Mouse (Mus musculus) embryonic facial prominence, embryonic 10.5 days (tissue): Measurements from ENCODE around the gene Obscn. TPM values are rescaled to one million over a fixed set of nuclear protein-coding genes. Genes with fewer than 3 reads are reported as not detected.

Source experiments
- DNase-seq: peaks from one replicate; pipeline ENCODE4 v3.0.0-alpha.2; 2017; ENCODE audit warnings: low spot score
- H3K27ac ChIP-seq: fragments of 300-500 bp; sonication (generic); replicated peaks from 2 replicates; pipeline ENCODE4 v1.5.1; 2016; ENCODE audit warnings: mild to moderate bottlenecking
- H3K27me3 ChIP-seq: fragments of 300-500 bp; sonication (generic); replicated peaks from 2 replicates; pipeline ENCODE4 v1.6.1; 2016; ENCODE audit warnings: low read depth, mild to moderate bottlenecking; ENCODE audit not compliant: poor library complexity, severe bottlenecking
- H3K36me3 ChIP-seq: fragments of 300-500 bp; sonication (generic); replicated peaks from 2 replicates; pipeline ENCODE4 v1.6.1; 2016; ENCODE audit warnings: mild to moderate bottlenecking, moderate library complexity
- H3K4me1 ChIP-seq: fragments of 300-500 bp; sonication (generic); 2 replicates; pipeline ENCODE4 v1.6.1; 2016
- H3K4me3 ChIP-seq: fragments of 300-500 bp; sonication (generic); 2 replicates; pipeline ENCODE4 v1.5.1; 2016; ENCODE audit warnings: mild to moderate bottlenecking, moderate library complexity
- H3K9me3 ChIP-seq: fragments of 300-500 bp; sonication (generic); 2 replicates; pipeline ENCODE4 v1.6.1; 2016; ENCODE audit warnings: mild to moderate bottlenecking
- WGBS: fragments of 180-500 bp; shearing (Covaris S2); methylation state at CpG from one replicate; pipeline ENCODE4 v1.1.7; 2016; 5-methylcytosine and 5-hydroxymethylcytosine counted together
- polyA plus RNA-seq: library from polyadenylated mRNA; unstranded; fragments of >200 nt; fragmentation: Nextera tagmentation; extraction: Ambion mirVana; gene quantifications from 2 replicates; pipeline ENCODE4 v1.2.1, GENCODE M21; 2016

Gene Obscn
- polyA plus RNA-seq, 1 experiment from 2014 or later: 0.05 TPM

DNA sequence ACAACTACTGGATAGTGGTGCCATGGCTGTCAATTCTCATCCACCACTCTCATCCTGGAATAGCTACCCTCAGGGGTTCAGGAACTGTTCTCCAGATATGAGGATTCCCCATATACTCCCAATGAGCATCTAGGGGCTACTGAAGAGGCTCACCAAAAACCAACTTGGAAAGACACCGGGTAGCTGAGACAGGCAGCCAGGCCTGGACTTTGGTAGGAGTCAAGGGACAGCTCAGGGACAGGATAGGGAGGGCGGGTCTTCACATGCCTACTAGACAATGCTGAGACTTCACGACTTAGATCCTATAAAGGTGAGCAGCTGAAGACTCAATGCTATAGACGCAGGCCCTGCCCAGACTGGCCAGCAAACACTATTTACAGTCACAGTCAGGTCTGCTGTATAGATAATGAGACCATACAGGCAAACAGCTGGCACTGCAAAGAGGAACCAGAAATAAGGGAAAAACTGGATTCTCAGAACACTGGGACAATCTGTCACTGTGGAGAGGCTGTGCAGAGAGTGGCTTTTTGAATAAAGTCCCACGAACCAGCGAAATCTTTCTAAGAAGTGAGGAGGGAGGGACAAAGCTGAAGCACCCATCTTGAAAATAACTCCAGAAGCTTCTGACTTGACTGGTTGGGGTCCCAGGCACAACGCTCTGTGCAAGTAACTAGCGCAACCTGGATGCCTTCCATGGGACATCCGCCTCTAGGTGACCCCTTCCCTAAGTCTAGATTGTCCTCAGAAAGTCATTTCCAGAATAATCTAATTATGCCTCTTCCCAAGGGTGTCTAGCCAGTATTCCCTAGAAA lies 26.4 kb upstream of the Obscn start:
- H3K36me3 ChIP-seq: peaks cover 11% of the 10 kb centered on the region
- peak overlapping the region; percentile 95 for H3K27ac ChIP-seq
- H3K4me3 ChIP-seq: peak overlapping the region; percentile 70
- no peaks in the 10 kb centered on the region for H3K27me3 ChIP-seq
- H3K9me3 ChIP-seq: no peaks in the 10 kb centered on the region
- no peak for DNase-seq
- 64% methylated on average over 9 of the region's 9 CpGs for WGBS
- H3K4me1 ChIP-seq: peaks cover 16% of the 10 kb centered on the region

DNA sequence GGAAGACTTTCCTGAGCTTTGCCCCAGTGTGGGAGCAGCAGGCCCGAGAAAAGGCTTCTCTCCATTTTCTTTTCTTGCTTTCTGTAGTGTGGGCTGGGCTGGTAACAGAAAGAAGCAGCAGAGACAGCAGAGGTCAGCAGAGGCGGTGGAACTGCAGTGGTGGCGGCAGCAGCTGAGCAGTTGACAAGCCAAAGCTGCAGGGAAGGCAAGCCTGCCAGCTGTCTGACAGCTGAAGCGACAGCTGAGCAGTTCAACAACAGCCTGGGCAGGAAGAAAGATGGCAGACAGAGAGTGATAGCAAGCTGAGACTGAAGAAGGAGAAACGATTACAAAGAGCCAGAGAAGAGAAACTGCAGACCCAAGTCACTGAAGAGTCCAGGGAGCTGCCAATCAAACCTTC lies 25.2 kb upstream of the Obscn start:
- DNase-seq: no peak
- 80% methylated on average over 5 of the region's 5 CpGs for WGBS
- Histone ChIP-seq H3K36me3 (peaks cover 21% of the 10 kb centered on the region), H3K9me3 (no peaks in the 10 kb centered on the region), H3K27ac (no peak overlapping the region), H3K4me1 (peaks cover 16% of the 10 kb centered on the region), H3K4me3 (no peak overlapping the region), H3K27me3 (no peaks in the 10 kb centered on the region)

DNA sequence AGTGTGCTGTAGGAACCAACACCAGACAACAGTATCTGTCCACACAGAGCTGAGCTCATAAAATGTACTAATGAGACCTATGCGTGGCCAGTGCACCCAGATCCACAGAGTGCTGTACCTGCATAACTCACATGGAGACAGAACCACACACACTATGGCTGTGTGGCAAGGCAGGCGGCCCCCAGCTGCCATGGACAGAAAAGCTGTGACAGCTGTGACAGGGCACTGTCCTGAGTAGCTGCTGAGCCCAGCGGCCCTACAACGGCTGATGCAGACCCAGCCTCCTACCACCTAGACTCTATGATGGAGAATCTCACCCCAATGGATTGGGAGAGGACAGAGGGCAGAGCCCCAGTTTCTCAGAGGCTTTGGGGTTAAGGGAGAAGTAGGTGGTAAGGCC lies 23.4 kb upstream of the Obscn start:
- Histone ChIP-seq H3K27me3 (no peaks in the 10 kb centered on the region), H3K4me1 (peaks cover 16% of the 10 kb centered on the region), H3K4me3 (no peak overlapping the region), H3K27ac (no peak overlapping the region), H3K36me3 (peaks cover 31% of the 10 kb centered on the region), H3K9me3 (no peaks in the 10 kb centered on the region)
- WGBS: 93% methylated on average over 4 of the region's 4 CpGs
- DNase-seq: no peak

DNA sequence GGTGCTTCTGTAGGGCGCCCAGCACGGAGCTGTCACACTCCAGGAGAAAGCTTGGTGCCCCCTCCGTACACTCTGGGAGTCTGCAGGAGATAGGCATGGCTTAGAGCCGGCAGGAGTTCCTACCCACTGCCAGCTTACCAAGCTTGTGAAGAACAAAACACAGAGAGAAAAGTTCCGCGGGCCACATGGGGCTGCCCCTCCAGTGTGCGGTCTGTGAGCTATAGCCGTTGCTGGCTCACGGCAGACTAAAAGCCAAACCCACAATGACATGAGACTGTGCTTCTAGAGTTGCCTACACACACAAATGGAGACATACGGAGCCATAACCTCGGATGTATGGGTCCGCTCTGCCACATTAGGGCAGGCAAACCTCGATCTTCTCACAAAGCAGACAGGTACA lies 22.9 kb upstream of the Obscn start:
- Histone ChIP-seq H3K9me3 (no peaks in the 10 kb centered on the region), H3K36me3 (peaks cover 31% of the 10 kb centered on the region), H3K27me3 (no peaks in the 10 kb centered on the region), H3K27ac (no peak overlapping the region), H3K4me1 (peaks cover 11% of the 10 kb centered on the region), H3K4me3 (no peak overlapping the region)
- WGBS: 94% methylated on average over 13 of the region's 13 CpGs
- no peak for DNase-seq

DNA sequence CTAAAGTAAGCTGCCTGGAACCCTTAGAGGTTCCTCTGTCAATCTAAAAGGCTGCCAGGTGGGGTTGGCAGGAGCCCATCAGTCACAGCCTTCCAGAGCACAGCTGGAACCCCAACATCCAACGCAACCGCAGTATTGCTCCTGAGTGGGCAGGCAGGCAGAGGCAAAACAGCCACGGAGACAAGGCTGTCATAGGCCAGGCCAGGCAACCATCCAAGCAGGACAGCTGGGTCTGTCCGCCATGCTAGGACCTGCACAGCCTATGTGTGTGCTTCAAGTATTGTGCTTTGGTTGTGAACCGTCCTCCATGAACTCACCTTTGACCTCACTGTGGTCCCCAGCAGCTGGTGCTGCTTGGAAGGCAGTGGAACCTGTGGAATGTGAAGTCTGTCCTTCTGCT lies 19.7 kb upstream of the Obscn start:
- no peak for DNase-seq
- no peaks in the 10 kb centered on the region for H3K4me1 ChIP-seq
- no peaks in the 10 kb centered on the region for H3K9me3 ChIP-seq
- H3K36me3 ChIP-seq: peaks cover 31% of the 10 kb centered on the region
- H3K4me3 ChIP-seq: no peak overlapping the region
- no peaks in the 10 kb centered on the region for H3K27me3 ChIP-seq
- H3K27ac ChIP-seq: no peak overlapping the region
- 88% methylated on average over 5 of the region's 5 CpGs for WGBS

DNA sequence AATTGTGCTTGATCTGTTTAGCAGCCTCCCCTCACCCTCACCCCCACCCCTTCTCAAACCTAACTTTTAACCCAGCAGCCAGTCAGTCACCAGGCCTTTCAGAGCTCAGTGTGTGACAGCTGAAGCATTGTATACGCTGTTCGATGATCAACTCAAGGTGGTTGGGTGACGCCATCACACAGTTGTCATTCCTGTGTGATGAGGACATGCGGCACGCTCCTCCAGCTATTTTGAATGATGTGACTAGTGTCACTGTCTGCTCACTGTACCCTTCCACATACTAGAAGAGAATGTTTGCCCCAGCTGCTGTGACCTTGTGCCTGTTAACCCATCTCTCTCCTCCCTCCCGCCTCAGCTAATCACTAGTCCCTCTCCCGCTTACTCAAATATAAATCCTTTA lies 18.0 kb upstream of the Obscn start:
- no peak overlapping the region for H3K4me3 ChIP-seq
- no peaks in the 10 kb centered on the region for H3K9me3 ChIP-seq
- 92% methylated on average over 7 of the region's 7 CpGs for WGBS
- DNase-seq: no peak
- peaks cover 31% of the 10 kb centered on the region for H3K36me3 ChIP-seq
- H3K27me3 ChIP-seq: no peaks in the 10 kb centered on the region
- no peak overlapping the region for H3K27ac ChIP-seq
- H3K4me1 ChIP-seq: no peaks in the 10 kb centered on the region

DNA sequence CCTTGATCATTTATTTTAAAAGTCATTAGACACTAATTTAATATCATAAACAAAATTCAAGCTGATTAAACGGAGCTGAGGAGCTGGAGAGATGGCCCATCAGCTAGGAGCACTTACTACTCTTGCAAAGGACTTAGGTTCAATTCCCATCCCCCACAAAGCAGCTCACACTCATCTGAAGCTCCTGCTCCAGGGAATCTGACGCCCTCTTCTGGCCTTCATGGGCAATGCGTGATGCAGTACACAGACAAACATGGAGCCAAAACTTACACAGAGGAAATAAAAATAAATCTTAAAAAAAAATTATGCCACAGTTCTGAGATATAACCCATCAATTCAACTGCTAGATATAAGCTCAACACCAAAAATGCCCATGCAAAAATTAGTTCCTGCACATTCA lies 15.5 kb upstream of the Obscn start:
- no peak overlapping the region for H3K27ac ChIP-seq
- WGBS: 24% methylated on average over 3 of the region's 3 CpGs
- H3K9me3 ChIP-seq: no peaks in the 10 kb centered on the region
- no peaks in the 10 kb centered on the region for H3K4me1 ChIP-seq
- no peaks in the 10 kb centered on the region for H3K27me3 ChIP-seq
- peaks cover 13% of the 10 kb centered on the region for H3K36me3 ChIP-seq
- DNase-seq: no peak
- no peak overlapping the region for H3K4me3 ChIP-seq

DNA sequence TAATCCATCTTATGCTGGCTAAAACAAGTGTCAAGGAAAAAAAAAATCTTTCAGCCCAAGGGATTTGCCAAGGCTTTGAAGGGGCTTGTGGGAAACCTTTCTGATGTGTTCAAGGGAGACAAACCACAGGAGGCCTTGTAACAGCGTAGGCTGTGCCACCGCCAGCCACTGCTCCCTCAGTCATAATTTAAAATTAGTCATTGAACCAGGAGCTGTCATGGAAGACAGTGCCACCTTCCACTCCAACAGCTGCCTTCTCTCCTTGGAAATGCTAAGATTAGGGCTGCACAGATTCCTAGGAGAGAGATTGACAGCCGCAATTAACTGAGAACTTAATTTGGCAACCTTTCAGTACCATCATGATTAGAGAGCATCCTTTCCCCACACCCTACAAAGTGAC lies 13.1 kb upstream of the Obscn start:
- Histone ChIP-seq H3K27ac (no peak overlapping the region), H3K27me3 (no peaks in the 10 kb centered on the region), H3K36me3 (no peaks in the 10 kb centered on the region), H3K9me3 (no peaks in the 10 kb centered on the region), H3K4me1 (no peaks in the 10 kb centered on the region), H3K4me3 (no peak overlapping the region)
- no peak for DNase-seq
- WGBS: 83% methylated on average over 3 of the region's 3 CpGs

DNA sequence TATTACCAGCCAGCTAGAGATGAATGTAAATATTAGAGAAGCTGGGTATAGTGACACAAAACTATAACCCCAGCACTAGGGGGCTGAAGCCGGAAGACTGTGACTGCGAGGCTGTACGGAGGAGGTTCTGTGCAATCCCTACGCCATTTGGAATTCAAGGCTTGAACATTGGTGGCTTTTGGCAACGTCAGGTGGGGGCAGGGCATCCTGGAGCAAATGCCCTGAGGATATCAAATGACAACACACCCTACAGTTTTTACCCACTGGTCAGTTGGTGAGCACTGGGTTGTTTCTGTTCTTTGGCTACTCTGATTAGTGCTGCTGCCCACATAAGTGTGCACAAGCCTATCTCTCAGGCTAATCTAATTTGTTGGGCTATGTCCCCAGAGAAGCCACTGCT lies 6.8 kb upstream of the Obscn start:
- Histone ChIP-seq H3K27ac (no peak overlapping the region), H3K36me3 (no peaks in the 10 kb centered on the region), H3K4me3 (no peak overlapping the region), H3K9me3 (no peaks in the 10 kb centered on the region), H3K4me1 (peaks cover 16% of the 10 kb centered on the region; the same call in 1 of the 2 replicates), H3K27me3 (peaks cover 18% of the 10 kb centered on the region)
- 75% methylated on average over 5 of the region's 5 CpGs for WGBS
- DNase-seq: no peak

DNA sequence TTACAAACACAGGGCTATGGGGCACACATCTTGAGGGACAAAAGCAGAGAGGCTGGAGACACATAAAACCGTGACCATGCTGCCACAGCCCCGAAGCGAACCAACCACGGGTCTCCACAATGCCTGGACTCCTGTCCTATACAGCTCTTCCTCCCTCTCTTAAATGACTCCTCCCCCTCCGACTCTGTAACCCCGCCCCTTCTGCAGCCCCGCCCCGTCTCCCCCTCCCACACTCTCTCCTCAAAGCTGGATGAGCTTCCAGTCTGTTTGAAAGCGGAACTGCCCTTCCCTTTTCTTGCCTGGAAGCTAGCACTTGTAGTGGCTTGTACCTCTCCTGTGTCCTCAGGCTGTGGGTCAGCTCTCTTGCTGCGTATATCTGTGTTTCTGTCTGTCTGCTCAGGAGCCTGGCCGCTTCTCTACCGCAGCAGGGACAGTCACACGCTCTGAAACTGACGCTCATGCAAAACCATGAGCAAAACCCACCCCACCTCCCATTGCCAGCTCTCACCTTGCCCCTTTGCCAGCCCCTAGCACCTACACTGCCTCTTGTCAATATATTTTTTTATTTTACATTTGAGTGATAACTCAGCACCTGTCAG lies 5.7 kb upstream of the Obscn start:
- WGBS: 13% methylated on average over 14 of the region's 14 CpGs

DNA sequence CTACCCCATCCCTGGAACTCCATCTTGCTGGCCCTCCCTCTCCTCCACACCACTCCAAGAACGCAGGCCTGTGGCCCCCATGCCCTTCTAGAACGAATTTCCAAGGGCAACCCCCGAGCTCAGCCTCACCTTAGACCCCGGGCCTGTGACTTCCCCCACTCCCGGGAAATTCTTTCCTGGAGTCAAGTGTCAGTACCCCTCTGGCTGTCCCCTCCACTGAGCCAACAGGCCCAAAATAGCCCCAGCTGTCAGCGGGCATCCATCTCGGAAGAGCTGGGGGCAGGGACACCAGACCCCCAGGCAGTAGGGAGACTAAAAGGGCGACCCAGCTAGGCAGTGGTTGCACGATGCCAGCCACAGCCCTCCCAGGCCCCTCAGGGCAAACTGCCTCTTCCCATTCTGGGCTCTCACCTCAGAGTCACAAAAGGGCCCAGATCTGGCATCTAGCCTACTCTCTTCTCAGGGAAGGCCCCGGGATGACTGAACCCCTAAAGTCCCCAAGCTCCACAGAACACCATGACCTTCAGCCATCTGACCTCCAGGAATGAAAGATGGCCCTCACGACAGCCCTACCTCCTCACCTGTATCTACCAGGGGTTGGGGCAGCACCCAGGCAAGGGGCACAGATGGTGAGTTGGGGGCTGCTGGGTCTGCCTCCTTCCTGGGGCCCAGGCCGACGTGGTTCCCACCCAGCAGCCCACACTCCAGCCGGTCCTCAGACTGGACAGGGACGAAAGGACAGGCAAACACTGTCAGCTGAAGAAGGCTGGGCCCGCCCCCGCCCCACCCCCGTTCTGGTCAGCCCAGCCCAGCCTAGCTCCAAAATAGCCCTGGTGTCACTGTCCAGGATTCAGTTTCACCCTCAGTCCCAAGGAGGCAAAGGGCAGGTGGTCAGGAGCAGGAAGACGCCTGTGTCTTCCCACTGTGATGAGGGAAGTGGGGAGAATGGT lies 2.6 kb upstream of the Obscn start:
- no peaks in the 10 kb centered on the region for H3K9me3 ChIP-seq
- no peak overlapping the region for H3K27ac ChIP-seq
- H3K4me1 ChIP-seq: peaks cover 35% of the 10 kb centered on the region
- H3K27me3 ChIP-seq: peaks cover 60% of the 10 kb centered on the region
- H3K36me3 ChIP-seq: no peaks in the 10 kb centered on the region
- H3K4me3 ChIP-seq: no peak overlapping the region
- WGBS: 52% methylated on average over 19 of the region's 19 CpGs
- DNase-seq: no peak

More for the DNA sequence above, 5.7 kb upstream of the Obscn start:
- H3K27ac ChIP-seq: no peak overlapping the region
- peaks cover 16% of the 10 kb centered on the region; the same call in 1 of the 2 replicates for H3K4me1 ChIP-seq
- no peaks in the 10 kb centered on the region for H3K36me3 ChIP-seq
- peaks cover 29% of the 10 kb centered on the region for H3K27me3 ChIP-seq
- H3K9me3 ChIP-seq: no peaks in the 10 kb centered on the region
- peak; percentile 68 for DNase-seq
- peak overlapping the region; percentile 39 for H3K4me3 ChIP-seq

DNA sequence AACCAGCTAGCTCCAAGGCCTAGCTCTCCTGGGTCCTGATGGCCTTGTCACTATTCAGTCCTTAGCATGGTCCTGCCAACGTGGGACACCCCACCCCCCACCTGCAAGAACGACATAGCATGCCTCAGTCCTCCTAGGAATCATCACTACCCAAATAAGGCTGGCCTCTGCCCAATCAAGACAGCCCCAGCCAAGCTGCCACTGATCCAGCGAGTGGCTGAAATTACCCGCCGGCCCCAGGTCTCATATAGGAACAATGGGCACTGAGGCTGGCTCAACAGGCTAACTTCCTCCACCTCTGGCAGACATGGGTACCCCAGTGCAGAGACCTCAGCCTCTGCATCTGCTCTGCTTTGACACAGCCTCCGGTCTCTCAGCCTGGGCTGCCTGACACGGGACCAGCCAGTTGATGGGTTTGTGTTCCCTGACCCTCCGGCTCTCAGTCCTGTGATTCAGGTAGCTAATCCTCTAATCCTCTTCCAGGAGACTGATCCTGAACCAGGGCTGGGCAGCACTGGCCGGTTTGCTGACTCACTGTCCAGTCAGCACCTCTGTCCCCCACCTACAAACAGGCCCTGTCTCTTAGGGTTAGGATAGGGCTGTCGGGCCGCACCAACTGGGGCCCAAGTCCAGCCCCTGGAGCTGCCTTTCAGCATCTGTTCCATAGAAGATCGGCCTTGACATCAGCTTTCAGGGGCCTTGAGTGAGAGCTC lies 948 bp upstream of the Obscn start:
- Histone ChIP-seq H3K27ac (no peak overlapping the region), H3K4me3 (no peak overlapping the region), H3K4me1 (peaks cover 35% of the 10 kb centered on the region), H3K9me3 (no peaks in the 10 kb centered on the region), H3K36me3 (no peaks in the 10 kb centered on the region), H3K27me3 (peaks cover 76% of the 10 kb centered on the region)
- DNase-seq: no peak
- WGBS: 58% methylated on average over 12 of the region's 12 CpGs
